Mouse (Mus musculus) kidney, embryonic 15.5 days (tissue): Measurements from ENCODE around the gene Mest. TPM values are rescaled to one million over a fixed set of nuclear protein-coding genes. Genes with fewer than 3 reads are reported as not detected.
A peak's percentile ranks its signal among the peaks of the same experiment; 100 is the strongest.

Source experiments
- ATAC-seq: fragments of 200-750 bp; cut with Nextera tagmentation; replicated peaks from 2 replicates; pipeline ENCODE4 v1.8.0; 2017; ENCODE audit warnings: moderate TSS enrichment; ENCODE audit not compliant: low FRiP score
- H3K27ac ChIP-seq: fragments of 300-500 bp; sonication (generic); 2 replicates; pipeline ENCODE4 v1.5.1; 2015; ENCODE audit warnings: mild to moderate bottlenecking, inconsistent platforms
- H3K27me3 ChIP-seq: fragments of 300-500 bp; sonication (generic); 2 replicates; pipeline ENCODE4 v1.6.1; 2015; ENCODE audit warnings: inconsistent platforms
- H3K36me3 ChIP-seq: fragments of 300-500 bp; sonication (generic); 2 replicates; pipeline ENCODE4 v1.6.1; 2015; ENCODE audit warnings: inconsistent platforms
- H3K4me1 ChIP-seq: fragments of 300-500 bp; sonication (generic); 2 replicates; pipeline ENCODE4 v1.6.1; 2015; ENCODE audit warnings: inconsistent platforms
- H3K4me2 ChIP-seq: fragments of 300-500 bp; sonication (generic); 2 replicates; pipeline ENCODE4 v1.6.1; 2015; ENCODE audit warnings: moderate library complexity, mild to moderate bottlenecking, inconsistent platforms
- H3K4me3 ChIP-seq: fragments of 300-500 bp; sonication (generic); replicated peaks from 2 replicates; pipeline ENCODE4 v1.5.1; 2015; ENCODE audit warnings: mild to moderate bottlenecking, inconsistent platforms
- H3K9ac ChIP-seq: fragments of 300-500 bp; sonication (generic); 2 replicates; pipeline ENCODE4 v1.6.1; 2015; ENCODE audit warnings: mild to moderate bottlenecking, inconsistent platforms
- H3K9me3 ChIP-seq: fragments of 300-500 bp; sonication (generic); replicated peaks from 2 replicates; pipeline ENCODE4 v1.6.1; 2016; ENCODE audit warnings: inconsistent platforms
- WGBS: fragments of 180-500 bp; shearing (Covaris S2); methylation state at CpG from one replicate; pipeline ENCODE4 v1.1.7; 2015; ENCODE audit warnings: mixed read lengths; 5-methylcytosine and 5-hydroxymethylcytosine counted together
- polyA plus RNA-seq: library from polyadenylated mRNA; unstranded; fragments of >200 nt; fragmentation: Nextera tagmentation; extraction: Ambion mirVana; gene quantifications from 2 replicates; pipeline ENCODE4 v1.2.1, GENCODE M21; 2015

The Mest gene
- polyA plus RNA-seq: 2,036 and 2,131 TPM in 2 replicates

DNA sequence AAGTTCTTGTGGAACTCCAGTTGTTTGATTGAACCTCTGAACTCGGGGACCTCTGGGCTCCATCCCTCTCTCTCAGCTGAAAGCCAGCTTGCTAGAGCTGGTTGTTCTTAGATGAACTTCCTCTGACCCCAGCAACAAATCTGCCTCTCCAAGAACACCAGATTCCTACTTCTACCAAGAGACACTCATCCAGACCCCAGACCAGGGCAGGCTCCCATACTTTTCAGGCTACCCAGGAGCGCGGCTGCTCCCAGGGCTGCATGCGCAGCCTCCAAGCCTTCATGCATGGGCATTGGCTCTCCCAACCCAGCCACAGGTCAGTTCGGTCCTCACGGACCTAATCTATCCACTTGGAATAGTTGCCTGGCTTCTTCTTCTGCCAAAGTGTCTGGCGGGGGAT is at the start of gene Mest:
Gene Mest, plus strand, starts transcription at position 217 of the 400 bp plus-strand sequence.
- no peaks in the 10 kb centered on the region for H3K36me3 ChIP-seq
- H3K27ac ChIP-seq: peak within 1 kb of the TSS; percentile 73
- H3K4me3 ChIP-seq: no peak within 1 kb of the TSS; the same call in 1 of the 2 replicates
- H3K4me1 ChIP-seq: peaks cover 43% of the 10 kb centered on the region
- H3K4me2 ChIP-seq: peak within 1 kb of the TSS; percentile 21
- H3K27me3 ChIP-seq: no peaks in the 10 kb centered on the region
- no peak within 1 kb of the TSS for H3K9ac ChIP-seq
- WGBS: 61% methylated on average over 7 of the region's 7 CpGs
- 0 out of 2 replicates have a peak, but pooled peaks have one; percentile 18 for ATAC-seq
- no peaks in the 10 kb centered on the region for H3K9me3 ChIP-seq

- H3K36me3 ChIP-seq: no peaks in the 10 kb centered on the region; the same call in 1 of the 2 replicates
- no peak overlapping the region for H3K9ac ChIP-seq
- H3K27me3 ChIP-seq: no peaks in the 10 kb centered on the region
- H3K9me3 ChIP-seq: no peaks in the 10 kb centered on the region
- peak overlapping the region; percentile 97 for H3K27ac ChIP-seq
- no peak overlapping the region for H3K4me3 ChIP-seq
- H3K4me1 ChIP-seq: peaks cover 51% of the 10 kb centered on the region
- H3K4me2 ChIP-seq: peak overlapping the region; percentile 44
- peak; percentile 55; the same call in 1 of the 2 replicates for ATAC-seq
- WGBS: 21% methylated on average over 14 of the region's 14 CpGs
These were observed 49.4 kb upstream of the Mest start for GRCm38 (mm10) chr6:30673764-30674561.

DNA sequence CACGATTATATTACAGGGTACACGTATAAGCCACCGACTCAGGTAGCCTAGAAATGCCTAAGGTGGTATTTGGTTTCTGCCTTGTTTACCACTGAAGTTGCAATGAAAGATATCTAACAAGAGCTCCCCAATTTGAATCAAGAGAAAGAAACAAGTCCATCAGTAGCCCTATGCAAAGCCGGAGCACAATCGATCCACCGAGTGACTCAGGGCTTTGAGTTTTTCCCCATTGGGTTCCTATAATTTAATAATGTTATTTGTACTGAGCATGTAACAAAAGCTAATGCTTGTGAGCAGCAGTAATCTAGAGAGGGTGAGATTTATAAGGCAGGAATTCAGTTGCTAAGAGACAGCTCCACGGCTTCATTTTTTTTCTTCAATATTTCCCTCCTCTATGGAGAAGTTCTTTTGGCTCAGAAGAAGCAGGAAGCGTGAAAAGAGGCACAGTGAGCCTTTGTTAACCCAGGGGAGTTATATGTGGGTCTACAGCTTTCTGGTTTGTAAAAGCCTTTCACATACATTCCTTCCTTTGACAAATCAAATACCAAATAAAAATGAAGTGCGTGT is 48.5 kb upstream of the Mest start:
- H3K4me3 ChIP-seq: no peak overlapping the region
- 46% methylated on average over 9 of the region's 9 CpGs for WGBS
- no peaks in the 10 kb centered on the region for H3K9me3 ChIP-seq
- ATAC-seq: peak; percentile 34; the same call in 1 of the 2 replicates
- peak overlapping the region; percentile 97 for H3K27ac ChIP-seq
- H3K4me1 ChIP-seq: peaks cover 58% of the 10 kb centered on the region
- no peaks in the 10 kb centered on the region for H3K27me3 ChIP-seq
- no peaks in the 10 kb centered on the region for H3K36me3 ChIP-seq
- H3K4me2 ChIP-seq: peak overlapping the region; percentile 44
- peak overlapping the region; percentile 45; the same call in 1 of the 2 replicates for H3K9ac ChIP-seq

- ATAC-seq: peak; percentile 53; the same call in 1 of the 2 replicates
These were observed 48.0 kb upstream of the Mest start for GRCm38 (mm10) chr6:30675281-30675771.

DNA sequence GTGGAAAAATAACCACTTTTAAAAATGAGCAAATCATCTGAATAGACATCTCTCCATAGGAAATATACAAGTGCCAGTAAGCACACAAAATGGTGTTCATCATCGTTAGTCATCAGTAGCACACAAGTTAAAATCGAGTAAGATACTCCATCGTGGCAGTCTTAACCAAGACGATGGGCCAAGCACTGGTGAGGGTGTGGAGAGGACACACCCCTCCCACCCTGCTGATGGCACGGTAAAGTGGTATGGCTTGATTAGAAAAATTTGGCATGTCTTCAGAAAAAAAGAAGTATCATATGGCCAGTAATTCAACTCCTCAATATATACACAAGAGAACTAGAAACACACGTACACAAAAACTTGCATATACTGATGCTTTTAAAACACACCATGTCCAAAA is 46.8 kb upstream of the Mest start:
- no peak for ATAC-seq
- Histone ChIP-seq H3K27me3 (no peaks in the 10 kb centered on the region), H3K27ac (0 out of 2 replicates have a peak overlapping the region, but pooled peaks have one; percentile 97), H3K9me3 (no peaks in the 10 kb centered on the region), H3K9ac (no peak overlapping the region), H3K4me1 (peaks cover 66% of the 10 kb centered on the region), H3K4me3 (no peak overlapping the region), H3K4me2 (no peak overlapping the region), H3K36me3 (no peaks in the 10 kb centered on the region)
- 87% methylated on average over 6 of the region's 6 CpGs for WGBS

More at GRCm38 (mm10) chr6:30675281-30675771, 48.0 kb upstream of the Mest start:
- H3K4me1 ChIP-seq: peaks cover 61% of the 10 kb centered on the region
- no peaks in the 10 kb centered on the region for H3K27me3 ChIP-seq
- no peak overlapping the region for H3K4me3 ChIP-seq
- H3K4me2 ChIP-seq: peak overlapping the region; percentile 44
- no peaks in the 10 kb centered on the region for H3K36me3 ChIP-seq
- peak overlapping the region; percentile 97 for H3K27ac ChIP-seq
- peak overlapping the region; percentile 45 for H3K9ac ChIP-seq
- 23% methylated on average over 11 of the region's 11 CpGs for WGBS
- H3K9me3 ChIP-seq: no peaks in the 10 kb centered on the region

- H3K4me3 ChIP-seq: no peak overlapping the region
- no peaks in the 10 kb centered on the region for H3K9me3 ChIP-seq
- H3K36me3 ChIP-seq: no peaks in the 10 kb centered on the region
- peaks cover 66% of the 10 kb centered on the region for H3K4me1 ChIP-seq
- no peak overlapping the region for H3K9ac ChIP-seq
- no peak overlapping the region for H3K4me2 ChIP-seq
- no peak for ATAC-seq
- WGBS: 91% methylated on average over 9 of the region's 9 CpGs
- H3K27me3 ChIP-seq: no peaks in the 10 kb centered on the region
- H3K27ac ChIP-seq: no peak overlapping the region
These were observed 45.8 kb upstream of the Mest start for GRCm38 (mm10) chr6:30677591-30677990.

DNA sequence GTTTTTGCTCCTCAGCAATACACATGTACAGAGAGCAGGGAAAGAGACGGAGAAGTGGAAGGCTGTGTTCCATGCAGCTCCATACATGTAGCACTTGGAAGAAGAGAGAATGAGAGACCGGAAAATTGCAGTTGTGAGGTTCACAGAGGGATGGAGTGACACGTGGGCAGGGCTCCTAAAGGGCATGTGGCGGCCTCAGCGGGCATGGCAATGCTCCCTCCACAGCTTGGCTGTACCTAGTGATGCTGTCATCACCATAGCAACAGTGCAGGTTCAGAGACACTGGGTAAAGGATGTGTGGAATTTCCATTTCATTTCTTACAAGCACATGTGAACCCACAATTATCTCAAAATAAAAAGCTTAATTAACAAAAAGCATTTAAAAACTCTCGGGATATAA is 44.9 kb upstream of the Mest start:
- WGBS: 84% methylated on average over 6 of the region's 6 CpGs
- Histone ChIP-seq H3K4me3 (no peak overlapping the region), H3K27me3 (no peaks in the 10 kb centered on the region), H3K27ac (0 out of 2 replicates have a peak overlapping the region, but pooled peaks have one; percentile 24), H3K9me3 (no peaks in the 10 kb centered on the region), H3K36me3 (no peaks in the 10 kb centered on the region), H3K9ac (no peak overlapping the region), H3K4me1 (peaks cover 66% of the 10 kb centered on the region), H3K4me2 (no peak overlapping the region)
- ATAC-seq: no peak

GRCm38 (mm10) chr6:30679567-30679966 is 43.8 kb upstream of the Mest start:
- Histone ChIP-seq H3K4me3 (no peak overlapping the region), H3K4me2 (no peak overlapping the region), H3K36me3 (no peaks in the 10 kb centered on the region), H3K27ac (peak overlapping the region; percentile 69), H3K27me3 (no peaks in the 10 kb centered on the region), H3K9ac (no peak overlapping the region), H3K4me1 (peaks cover 56% of the 10 kb centered on the region), H3K9me3 (no peaks in the 10 kb centered on the region)
- ATAC-seq: 0 out of 2 replicates have a peak, but pooled peaks have one; percentile 40
- WGBS: 18% methylated on average over 5 of the region's 5 CpGs

DNA sequence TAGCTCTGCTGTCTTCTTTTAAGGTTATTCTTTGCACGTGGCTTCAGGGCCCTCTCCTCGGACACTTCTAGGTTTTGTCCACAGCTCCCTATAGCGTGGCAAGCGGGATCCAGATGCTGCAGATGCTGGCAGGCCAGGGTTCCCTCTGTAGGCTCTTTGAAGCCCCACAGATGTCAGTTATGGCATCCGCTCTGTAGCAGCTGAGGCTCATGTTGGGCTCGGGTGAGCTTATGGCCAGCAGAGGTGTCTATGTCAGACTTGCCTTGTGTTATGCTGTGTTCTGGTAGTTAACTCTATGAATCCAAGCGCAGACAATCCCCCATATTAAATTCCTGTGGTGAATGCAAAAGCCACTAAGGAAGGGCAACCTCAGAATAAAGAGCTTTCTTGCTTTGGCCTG is 42.9 kb upstream of the Mest start:
- Histone ChIP-seq H3K9ac (no peak overlapping the region), H3K27me3 (no peaks in the 10 kb centered on the region), H3K9me3 (no peaks in the 10 kb centered on the region), H3K4me1 (peaks cover 48% of the 10 kb centered on the region), H3K27ac (peak overlapping the region; percentile 69), H3K4me2 (no peak overlapping the region), H3K4me3 (no peak overlapping the region), H3K36me3 (no peaks in the 10 kb centered on the region)
- 39% methylated on average over 7 of the region's 7 CpGs for WGBS
- no peak for ATAC-seq

DNA sequence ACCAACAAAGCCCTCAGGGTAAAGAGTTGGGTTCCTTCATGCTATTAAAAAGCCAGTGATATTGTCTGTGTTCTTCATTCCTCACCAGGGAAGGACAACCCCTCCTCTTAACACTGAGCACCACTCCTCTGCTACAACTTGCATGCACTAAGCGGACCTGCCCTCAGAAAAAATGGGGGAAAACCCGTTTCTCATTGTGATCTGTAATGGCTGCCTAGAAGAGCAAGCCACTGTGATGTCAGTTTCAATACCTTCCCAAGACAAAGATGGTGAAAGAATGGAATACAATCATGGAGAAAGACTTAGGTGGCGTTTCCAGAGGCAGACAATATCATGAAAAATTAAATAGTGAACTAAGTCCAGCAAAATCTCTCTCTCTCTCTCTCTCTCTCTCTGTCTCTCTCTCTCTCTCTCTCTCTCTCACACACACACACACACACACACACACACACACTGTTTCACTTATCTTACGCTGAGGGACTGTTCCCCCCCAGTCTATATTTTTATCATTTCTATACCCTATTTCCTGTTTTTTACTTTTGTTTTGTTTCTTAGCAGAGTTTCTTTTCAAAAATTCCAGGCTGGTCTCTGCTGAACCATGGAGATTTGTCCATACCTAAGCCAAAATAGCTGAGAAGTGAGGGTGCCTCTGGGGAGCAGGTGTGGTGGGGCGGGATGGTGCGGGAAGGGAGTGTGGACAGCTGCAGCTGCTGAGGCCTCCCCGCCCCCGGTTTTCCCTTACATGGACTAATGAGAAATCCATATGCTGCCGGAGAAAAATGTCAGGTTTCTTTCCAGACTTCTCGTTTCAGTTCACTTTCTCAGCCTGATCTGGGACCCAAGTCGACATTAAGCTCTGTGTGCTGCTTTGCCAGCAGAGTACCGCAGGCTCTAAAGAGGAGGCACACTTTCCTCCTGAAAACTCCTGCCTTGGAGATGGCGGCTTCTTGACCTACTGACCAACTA is 41.1 kb upstream of the Mest start:
- Histone ChIP-seq H3K27me3 (no peaks in the 10 kb centered on the region), H3K36me3 (no peaks in the 10 kb centered on the region), H3K4me2 (peak overlapping the region; percentile 39), H3K4me1 (peaks cover 40% of the 10 kb centered on the region), H3K9ac (0 out of 2 replicates have a peak overlapping the region, but pooled peaks have one; percentile 7), H3K9me3 (no peaks in the 10 kb centered on the region), H3K4me3 (no peak overlapping the region), H3K27ac (peak overlapping the region; percentile 95)
- ATAC-seq: peak; percentile 69
- WGBS: 33% methylated on average over 13 of the region's 13 CpGs

GRCm38 (mm10) chr6:30684570-30684969 is 38.8 kb upstream of the Mest start:
- Histone ChIP-seq H3K27me3 (no peaks in the 10 kb centered on the region), H3K4me1 (peaks cover 34% of the 10 kb centered on the region), H3K36me3 (no peaks in the 10 kb centered on the region), H3K9ac (no peak overlapping the region), H3K4me3 (no peak overlapping the region), H3K4me2 (no peak overlapping the region), H3K9me3 (no peaks in the 10 kb centered on the region), H3K27ac (no peak overlapping the region)
- ATAC-seq: no peak
- WGBS: 69% methylated on average over 1 of the region's 1 CpGs
